Comparison of ENCODE assay signal across 8 mouse cellular contexts in the genomic region with DNA sequence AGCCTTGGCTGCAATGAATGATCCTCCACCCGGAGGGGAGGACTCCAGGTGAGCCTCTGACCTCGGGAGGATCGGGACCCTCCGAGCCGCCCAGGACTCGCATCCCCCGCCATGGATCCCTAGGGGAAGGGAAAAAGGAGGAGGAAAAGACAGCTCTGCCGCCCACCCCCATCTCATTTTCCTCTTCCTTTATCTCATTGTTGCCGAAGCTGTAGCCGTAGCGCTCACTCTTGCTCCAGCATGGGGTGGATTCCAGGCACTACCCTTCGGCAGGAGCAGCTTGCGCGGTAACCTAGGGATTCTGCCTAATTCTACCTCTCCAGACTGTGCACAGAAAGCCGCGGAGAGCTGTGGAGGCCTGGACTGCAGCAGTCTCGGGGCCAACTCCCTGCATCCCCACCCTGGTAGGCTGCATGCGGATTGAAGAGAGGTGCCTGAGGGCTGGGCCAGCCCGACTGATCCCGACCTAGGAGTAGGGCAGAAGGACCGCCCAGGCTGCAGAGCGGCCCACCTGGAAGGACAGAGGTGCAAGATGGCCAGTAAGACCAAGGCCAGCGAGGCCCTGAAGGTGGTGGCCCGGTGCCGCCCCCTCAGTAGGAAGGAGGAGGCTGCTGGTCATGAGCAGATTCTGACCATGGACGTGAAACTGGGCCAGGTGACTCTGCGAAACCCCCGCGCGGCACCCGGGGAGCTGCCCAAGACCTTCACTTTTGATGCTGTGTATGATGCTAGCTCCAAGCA. TPM values are rescaled to one million over a fixed set of nuclear protein-coding genes. Genes with fewer than 3 reads are reported as not detected.
DNase-seq lines count a peak whose midpoint lies in the region; ATAC-seq and TF ChIP-seq lines count a peak whose summit lies in the region.

No protein-coding gene starts in this region.

- no peak overlapping the region for H3K27ac ChIP-seq in spleen, adult 2 months (ENCODE audit: insufficient read depth, low read length)
- H3K27ac ChIP-seq in midbrain, embryonic 11.5 days (ENCODE audit: low read depth, low read length) = peak overlapping the region; percentile 73

- H3K9me3 ChIP-seq in midbrain, embryonic 11.5 days (ENCODE audit: control insufficient read depth, low read length) = no peaks in the 10 kb centered on the region; the same call in 1 of the 2 replicates

- DNase-seq in heart, adult 11 months = peak; percentile 92
- no peak for DNase-seq in heart, postnatal 25 days (ENCODE audit: low spot score)
- DNase-seq in spleen, adult 2 months (ENCODE audit: low read depth in 1 of 2, low spot score in 2 of 2) = no peak
- DNase-seq in spleen, postnatal 14 days (ENCODE audit: low spot score in 2 of 2) = no peak
- peak; percentile 94 for DNase-seq in midbrain, embryonic 11.5 days (ENCODE audit: low spot score, missing footprints)
- DNase-seq in spleen, postnatal 36 days (ENCODE audit: low spot score in 2 of 2) = no peak

- no peak for TF ChIP-seq POLR2A in spleen, adult 2 months (IDR thresholded peaks at IDR 0.05; ENCODE audit: low read depth, low read length)

- H3K4me1 ChIP-seq in spleen, adult 2 months (ENCODE audit: control insufficient read depth, insufficient read depth, insufficient read length) = peaks cover 8% of the 10 kb centered on the region
- peaks cover 23% of the 10 kb centered on the region for H3K4me1 ChIP-seq in midbrain, embryonic 11.5 days (ENCODE audit: control insufficient read depth, insufficient read depth, low read length)

- intact Hi-C loops in heart, postnatal 25 days (cut with DNase I) = no loop called here

- H3K36me3 ChIP-seq in spleen, adult 2 months (ENCODE audit: control insufficient read depth, insufficient read depth, low read length) = no peaks in the 10 kb centered on the region
- H3K36me3 ChIP-seq in midbrain, embryonic 11.5 days (ENCODE audit: control insufficient read depth, insufficient read depth, low read length) = peaks cover 11% of the 10 kb centered on the region

- H3K9ac ChIP-seq in midbrain, embryonic 11.5 days (ENCODE audit: low read length) = peak overlapping the region; percentile 91

- WGBS in spleen, adult 2 months = 17% methylated on average over 31 of the region's 31 CpGs
- 4% methylated on average over 31 of the region's 31 CpGs for WGBS in midbrain, embryonic 11.5 days

- ATAC-seq in erythroblast, adult 5-6 weeks (replicated peaks; ENCODE audit: low FRiP score, poor library complexity, severe bottlenecking) = peak; percentile 52
- ATAC-seq in inflammation-experienced regulatory T-cells, adult 6 months = peak; percentile 29
- ATAC-seq in midbrain, embryonic 11.5 days (ENCODE audit: low FRiP score) = peak; percentile 65

- H3K4me3 ChIP-seq in spleen, adult 2 months (ENCODE audit: extremely low read depth, insufficient read depth, insufficient read length) = peak overlapping the region; percentile 71
- peak overlapping the region; percentile 74 for H3K4me3 ChIP-seq in midbrain, embryonic 11.5 days (ENCODE audit: low read depth, low read length)

- H3K4me2 ChIP-seq in midbrain, embryonic 11.5 days = peak overlapping the region; percentile 77

- no peaks in the 10 kb centered on the region for H3K27me3 ChIP-seq in spleen, adult 2 months (ENCODE audit: control insufficient read depth, insufficient read depth, low read length)
- H3K27me3 ChIP-seq in midbrain, embryonic 11.5 days (ENCODE audit: control insufficient read depth, insufficient read depth, low read length) = no peaks in the 10 kb centered on the region

- TF ChIP-seq CTCF in spleen, adult 2 months (IDR thresholded peaks at IDR 0.05; ENCODE audit: extremely low read depth, insufficient read depth, insufficient read length, insufficient replicate concordance) = no peak

RNA-seq across cellular contexts. Expression of gene Kif3c, which starts 0.7 kb away (rescaled TPM):
- 1 to 10 TPM; 3.8 to 4.4 TPM for total RNA-seq in heart, postnatal 25 days (2021)
- polyA plus RNA-seq in spleen, adult 2 months (2012; rRNA removed) = 3.4 and 3.5 TPM in 2 replicates
- not detected in 2 replicates for total RNA-seq in erythroblast, adult 5-6 weeks (2015; ENCODE audit: low replicate concordance)
- 1.5 and 1.8 TPM in 2 replicates for total RNA-seq in erythroblast, adult 5-6 weeks (2017; ENCODE audit: low replicate concordance)
- 1 to 10 TPM; 2.4 to 4.9 (median 3.4) TPM for polyA plus RNA-seq in inflammation-experienced regulatory T-cells, adult 6 months (2017; shearing (Covaris generic))
- 24.0 and 25.7 TPM in 2 replicates for polyA plus RNA-seq in midbrain, embryonic 11.5 days (2014; fragmentation: Nextera tagmentation; extraction: Ambion mirVana)

RNA-seq across cellular contexts. Expression of gene Rab10, which starts 55.9 kb away (rescaled TPM):
- total RNA-seq in heart, postnatal 25 days (2021) = 100 to 1,000 TPM; 120 to 135 TPM
- 18.2 and 22.3 TPM in 2 replicates for polyA plus RNA-seq in spleen, adult 2 months (2012; rRNA removed)
- total RNA-seq in erythroblast, adult 5-6 weeks (2015; ENCODE audit: low replicate concordance) = 121 and 138 TPM in 2 replicates
- total RNA-seq in erythroblast, adult 5-6 weeks (2017; ENCODE audit: low replicate concordance) = 157 and 179 TPM in 2 replicates
- 10 to 100 TPM; 50.4 to 64.1 (median 53.7) TPM for polyA plus RNA-seq in inflammation-experienced regulatory T-cells, adult 6 months (2017; shearing (Covaris generic))
- 118 and 124 TPM in 2 replicates for polyA plus RNA-seq in midbrain, embryonic 11.5 days (2014; fragmentation: Nextera tagmentation; extraction: Ambion mirVana)

Comparison
In these comparisons a context has a peak if more than half of its experiments do, and no peak if none do; other contexts are left out.
1. DNase-seq: peak in heart, adult 11 months (single experiment) and midbrain, embryonic 11.5 days (single experiment); none in heart, postnatal 25 days (single experiment), spleen, adult 2 months (0 of 2), spleen, postnatal 14 days (0 of 2) and spleen, postnatal 36 days (0 of 2).
2. Peak in every context shown above with its lines, with median percentiles within 50 percentile points of each other: ATAC-seq.